Mouse (Mus musculus) hindbrain, embryonic 16.5 days (tissue): Measurements from ENCODE around the gene Mmp28. TPM values are rescaled to one million over a fixed set of nuclear protein-coding genes. Genes with fewer than 3 reads are reported as not detected.

Experiments used
- ATAC-seq: fragments of 200-750 bp; cut with Nextera tagmentation; 2 replicates; pipeline ENCODE4 v1.8.0; 2017; ENCODE audit warnings: moderate TSS enrichment, moderate library complexity
- H3K27ac ChIP-seq: fragments of 300-500 bp; sonication (generic); 2 replicates; pipeline ENCODE4 v1.5.1; 2014; ENCODE audit warnings: low read depth, mild to moderate bottlenecking, control low read depth, low read length, moderate library complexity
- H3K27me3 ChIP-seq: fragments of 300-500 bp; sonication (generic); replicated peaks from 2 replicates; pipeline ENCODE4 v1.6.1; 2014; ENCODE audit warnings: low read length; ENCODE audit not compliant: control insufficient read depth, insufficient read depth
- H3K36me3 ChIP-seq: fragments of 300-500 bp; sonication (generic); 2 replicates; pipeline ENCODE4 v1.6.1; 2014; ENCODE audit warnings: mild to moderate bottlenecking, low read length, moderate library complexity, mixed read lengths; ENCODE audit not compliant: control insufficient read depth, insufficient read depth
- H3K4me1 ChIP-seq: fragments of 300-500 bp; sonication (generic); 2 replicates; pipeline ENCODE4 v1.6.1; 2014; ENCODE audit warnings: low read depth, low read length; ENCODE audit not compliant: control insufficient read depth, insufficient read depth
- H3K4me2 ChIP-seq: fragments of 300-500 bp; sonication (generic); 2 replicates; pipeline ENCODE4 v1.6.1; 2014; ENCODE audit warnings: mild to moderate bottlenecking, low read length, control low read depth, moderate library complexity
- H3K4me3 ChIP-seq: fragments of 300-500 bp; sonication (generic); 2 replicates; pipeline ENCODE4 v1.5.1; 2014; ENCODE audit warnings: mild to moderate bottlenecking, low read length, control low read depth, moderate library complexity
- H3K9ac ChIP-seq: fragments of 300-500 bp; sonication (generic); 2 replicates; pipeline ENCODE4 v1.6.1; 2014; ENCODE audit warnings: low read depth, mild to moderate bottlenecking, control low read depth, low read length, moderate library complexity
- H3K9me3 ChIP-seq: fragments of 300-500 bp; sonication (generic); 2 replicates; pipeline ENCODE4 v1.6.1; 2014; ENCODE audit warnings: mild to moderate bottlenecking, low read length, moderate library complexity; ENCODE audit not compliant: control insufficient read depth
- WGBS: fragments of 180-500 bp; shearing (Covaris S2); extraction: QIAGEN DNeasy Blood & Tissue Kit; methylation state at CpG from one replicate; pipeline ENCODE4 v1.1.7; 2014; 5-methylcytosine and 5-hydroxymethylcytosine counted together
- polyA plus RNA-seq: library from polyadenylated mRNA; unstranded; fragments of >200 nt; fragmentation: Nextera tagmentation; extraction: Ambion mirVana; gene quantifications from 2 replicates; pipeline ENCODE4 v1.2.1, GENCODE M21; 2015

The Mmp28 gene
- polyA plus RNA-seq, 1 experiment from 2014 or later = 3.4 TPM

GRCm38 (mm10) chr11:83450550-83450949 is 12.3 kb downstream of the Mmp28 start:
- ATAC-seq = no peak
- H3K9me3 ChIP-seq = no peaks in the 10 kb centered on the region
- no peak overlapping the region for H3K27ac ChIP-seq
- H3K36me3 ChIP-seq = no peaks in the 10 kb centered on the region
- peaks cover under 1% of the 10 kb centered on the region; the same call in 1 of the 2 replicates for H3K27me3 ChIP-seq
- H3K4me2 ChIP-seq = no peak overlapping the region
- WGBS = 44% methylated on average over 1 of the region's 1 CpGs
- H3K4me1 ChIP-seq = peaks cover 14% of the 10 kb centered on the region
- no peak overlapping the region for H3K9ac ChIP-seq
- no peak overlapping the region for H3K4me3 ChIP-seq

GRCm38 (mm10) chr11:83449298-83449697 is 13.6 kb downstream of the Mmp28 start:
- H3K27me3 ChIP-seq = peaks cover 12% of the 10 kb centered on the region
- no peak for ATAC-seq
- H3K4me1 ChIP-seq = peaks cover 17% of the 10 kb centered on the region
- no peaks in the 10 kb centered on the region for H3K36me3 ChIP-seq
- no peak overlapping the region for H3K4me2 ChIP-seq
- no peaks in the 10 kb centered on the region for H3K9me3 ChIP-seq
- no peak overlapping the region for H3K27ac ChIP-seq
- WGBS = 61% methylated on average over 4 of the region's 4 CpGs
- H3K4me3 ChIP-seq = no peak overlapping the region
- H3K9ac ChIP-seq = no peak overlapping the region

GRCm38 (mm10) chr11:83448927-83449236 is 14.0 kb downstream of the Mmp28 start:
- peaks cover 17% of the 10 kb centered on the region for H3K4me1 ChIP-seq
- peak overlapping the region; percentile 48; the same call in 1 of the 2 replicates for H3K27ac ChIP-seq
- no peak overlapping the region for H3K4me2 ChIP-seq
- 0 out of 2 replicates have a peak, but pooled peaks have one; percentile 27 for ATAC-seq
- no peaks in the 10 kb centered on the region for H3K9me3 ChIP-seq
- H3K36me3 ChIP-seq = no peaks in the 10 kb centered on the region
- no peak overlapping the region for H3K4me3 ChIP-seq
- H3K27me3 ChIP-seq = peaks cover 16% of the 10 kb centered on the region
- no peak overlapping the region for H3K9ac ChIP-seq

- WGBS = 33% methylated on average over 16 of the region's 16 CpGs
- no peak overlapping the region for H3K9ac ChIP-seq
- peaks cover 17% of the 10 kb centered on the region for H3K4me1 ChIP-seq
- ATAC-seq = no peak
- no peaks in the 10 kb centered on the region for H3K9me3 ChIP-seq
- peak overlapping the region; percentile 48; the same call in 1 of the 2 replicates for H3K27ac ChIP-seq
- no peak overlapping the region for H3K4me2 ChIP-seq
- H3K36me3 ChIP-seq = no peaks in the 10 kb centered on the region
- H3K27me3 ChIP-seq = peaks cover 21% of the 10 kb centered on the region
- no peak overlapping the region for H3K4me3 ChIP-seq
Observed at GRCm38 (mm10) chr11:83448021-83448926, 14.6 kb downstream of the Mmp28 start.

- Histone ChIP-seq H3K4me2 (no peak overlapping the region), H3K9me3 (no peaks in the 10 kb centered on the region), H3K27me3 (peaks cover 24% of the 10 kb centered on the region), H3K4me1 (peaks cover 18% of the 10 kb centered on the region), H3K4me3 (no peak overlapping the region), H3K27ac (no peak overlapping the region), H3K9ac (0 out of 2 replicates have a peak overlapping the region, but pooled peaks have one; percentile 14), H3K36me3 (no peaks in the 10 kb centered on the region)
- WGBS = 77% methylated on average over 10 of the region's 10 CpGs
- ATAC-seq = no peak
Observed at GRCm38 (mm10) chr11:83447612-83448011, 15.3 kb downstream of the Mmp28 start.

GRCm38 (mm10) chr11:83445001-83445400 is 17.9 kb downstream of the Mmp28 start:
- no peak overlapping the region for H3K27ac ChIP-seq
- no peak overlapping the region for H3K9ac ChIP-seq
- no peaks in the 10 kb centered on the region for H3K36me3 ChIP-seq
- H3K9me3 ChIP-seq = no peaks in the 10 kb centered on the region
- H3K4me3 ChIP-seq = peak overlapping the region; percentile 25
- 28% methylated on average over 19 of the region's 19 CpGs for WGBS
- H3K4me1 ChIP-seq = peaks cover 19% of the 10 kb centered on the region
- H3K27me3 ChIP-seq = peaks cover 36% of the 10 kb centered on the region
- ATAC-seq = no peak
- peak overlapping the region; percentile 42 for H3K4me2 ChIP-seq

- Histone ChIP-seq H3K4me2 (no peak overlapping the region), H3K4me1 (peaks cover 15% of the 10 kb centered on the region), H3K9ac (no peak overlapping the region), H3K4me3 (no peak overlapping the region), H3K9me3 (no peaks in the 10 kb centered on the region), H3K27me3 (peaks cover 36% of the 10 kb centered on the region), H3K27ac (no peak overlapping the region), H3K36me3 (no peaks in the 10 kb centered on the region)
- WGBS = 12% methylated on average over 7 of the region's 7 CpGs
- no peak for ATAC-seq
Observed at GRCm38 (mm10) chr11:83443824-83444223, 19.0 kb downstream of the Mmp28 start.

GRCm38 (mm10) chr11:83442596-83443267 is 20.1 kb downstream of the Mmp28 start:
- peak overlapping the region; percentile 25 for H3K4me3 ChIP-seq
- H3K9me3 ChIP-seq = no peaks in the 10 kb centered on the region
- no peaks in the 10 kb centered on the region for H3K36me3 ChIP-seq
- WGBS = 17% methylated on average over 29 of the region's 29 CpGs
- no peak overlapping the region for H3K27ac ChIP-seq
- peak; percentile 34; the same call in 1 of the 2 replicates for ATAC-seq
- peaks cover 36% of the 10 kb centered on the region for H3K27me3 ChIP-seq
- peak overlapping the region; percentile 46 for H3K4me2 ChIP-seq
- peaks cover 6% of the 10 kb centered on the region for H3K4me1 ChIP-seq
- H3K9ac ChIP-seq = peak overlapping the region; percentile 44; the same call in 1 of the 2 replicates

GRCm38 (mm10) chr11:83441235-83441634 is 21.6 kb downstream of the Mmp28 start:
- Histone ChIP-seq H3K27me3 (peaks cover 36% of the 10 kb centered on the region), H3K4me2 (no peak overlapping the region), H3K9ac (no peak overlapping the region), H3K4me3 (no peak overlapping the region), H3K4me1 (peaks cover 5% of the 10 kb centered on the region), H3K9me3 (no peaks in the 10 kb centered on the region), H3K36me3 (no peaks in the 10 kb centered on the region), H3K27ac (no peak overlapping the region)
- no peak for ATAC-seq
- WGBS = 34% methylated on average over 6 of the region's 7 CpGs
